Mouse (Mus musculus): ENCODE results near the gene Snapc5.

- TF ChIP-seq EP300 (IDR thresholded peaks at IDR 0.05; ENCODE audit: low read length): no peak
- TF ChIP-seq MEF2A (IDR thresholded peaks at IDR 0.05; ENCODE audit: borderline replicate concordance, low read depth, low read length): no peak
- no peak for TF ChIP-seq PAX5 (IDR thresholded peaks at IDR 0.05; ENCODE audit: low read length)
- TF ChIP-seq UBTF (IDR thresholded peaks at IDR 0.05; ENCODE audit: low read depth, low read length): no peak
- TF ChIP-seq MXI1 (IDR thresholded peaks at IDR 0.05; ENCODE audit: low read depth, low read length): no peak
- no peak for TF ChIP-seq JUN (IDR thresholded peaks at IDR 0.05; ENCODE audit: insufficient read depth, low read depth, low read length)
- no peak for TF ChIP-seq ELF1 (IDR thresholded peaks at IDR 0.05; ENCODE audit: low read depth, low read length)
These were observed 23.3 kb downstream of the Snapc5 start for GRCm38 (mm10) chr9:64202331-64202730.
